Mouse (Mus musculus) adrenal gland, postnatal 4 days (tissue): ENCODE measurements around the gene Trnau1ap. TPM values are rescaled to one million over a fixed set of nuclear protein-coding genes. Genes with fewer than 3 reads are reported as not detected.
"Not testable (repeated sequence)": the region's sequence is repeated elsewhere in the genome, so short reads cannot be mapped to it uniquely, and the experiment has no call there.

Experiments
- DNase-seq, 2 experiments: peaks; one replicate each; pipeline ENCODE4 v3.0.0; 2021 to 2022; ENCODE audit warnings: low spot score in 2 of 2, mixed read lengths in 2 of 2
- total RNA-seq, 2 experiments: library from RNA; stranded (reverse); gene quantifications; 2 replicates each; pipeline ENCODE4 v1.2.3; 2021

Gene Trnau1ap
- total RNA-seq, 2 experiments from 2014 or later, result 40.3 to 45.8 TPM

GRCm38 (mm10) chr4:132301965-132302938 is 27.1 kb downstream of the Trnau1ap start:
- no peak for DNase-seq

GRCm38 (mm10) chr4:132301486-132301885 is 27.9 kb downstream of the Trnau1ap start:
- no peak for DNase-seq

GRCm38 (mm10) chr4:132299849-132300248 is 29.5 kb downstream of the Trnau1ap start:
- no peak for DNase-seq

GRCm38 (mm10) chr4:132295696-132296390 is 33.5 kb downstream of the Trnau1ap start:
- DNase-seq, result no peak

GRCm38 (mm10) chr4:132293682-132294240 is 35.6 kb downstream of the Trnau1ap start:
- DNase-seq, result no peak

- no peak for DNase-seq
Measured at GRCm38 (mm10) chr4:132292988-132293387, 36.4 kb downstream of the Trnau1ap start.

- no peak for DNase-seq
Measured at GRCm38 (mm10) chr4:132291624-132292335, 37.6 kb downstream of the Trnau1ap start.

GRCm38 (mm10) chr4:132291056-132291455 is 38.3 kb downstream of the Trnau1ap start:
- no peak for DNase-seq

- not testable (repeated sequence) for DNase-seq
Measured at GRCm38 (mm10) chr4:132288840-132289239, 40.5 kb downstream of the Trnau1ap start.

- DNase-seq, result no peak
Measured at GRCm38 (mm10) chr4:132275949-132276348, 53.4 kb downstream of the Trnau1ap start.

- peak; percentile 74 to 89 for DNase-seq
Measured at GRCm38 (mm10) chr4:132274156-132274862, 55.0 kb downstream of the Trnau1ap start, which contains the start of gene Taf12. Gene Taf12 (plus strand): TSS chr4:132274375.

GRCm38 (mm10) chr4:132273166-132273565 is 56.2 kb downstream of the Trnau1ap start:
- no peak for DNase-seq

GRCm38 (mm10) chr4:132269740-132270560 is 59.4 kb downstream of the Trnau1ap start:
- DNase-seq, result peak; percentile 40 to 65

- no peak for DNase-seq
Measured at GRCm38 (mm10) chr4:132268871-132269739, 60.2 kb downstream of the Trnau1ap start.

- no peak for DNase-seq
Measured at GRCm38 (mm10) chr4:132266835-132267349, 62.4 kb downstream of the Trnau1ap start.

- no peak for DNase-seq
Measured at GRCm38 (mm10) chr4:132263313-132263712, 66.0 kb downstream of the Trnau1ap start.

GRCm38 (mm10) chr4:132262358-132262616 is 67.1 kb downstream of the Trnau1ap start:
- DNase-seq, result no peak
